Mouse (Mus musculus) myocyte (in vitro differentiated cells): ENCODE data around the gene Il17rc. TPM values are rescaled to one million over a fixed set of nuclear protein-coding genes. Genes with fewer than 3 reads are reported as not detected.

Experiments used
- H3K27me3 ChIP-seq: one replicate; pipeline ENCODE4 v1.6.1; 2011; ENCODE audit not compliant: control insufficient read depth, insufficient read depth, insufficient read length
- H3K36me3 ChIP-seq: one replicate; pipeline ENCODE4 v1.6.1; 2011; ENCODE audit not compliant: control insufficient read depth, insufficient read depth
- H3K4me2 ChIP-seq: one replicate; pipeline ENCODE4 v1.6.1; 2011; ENCODE audit warnings: low read depth, control low read depth
- H3K4me3 ChIP-seq: one replicate; pipeline ENCODE4 v1.5.1; 2011; ENCODE audit warnings: mild to moderate bottlenecking, control low read depth, moderate library complexity
- H3K79me2 ChIP-seq: one replicate; pipeline ENCODE4 v1.6.1; 2011; ENCODE audit not compliant: control insufficient read depth, insufficient read depth
- H3ac ChIP-seq: one replicate; pipeline ENCODE4 v1.6.1; 2011; ENCODE audit not compliant: control insufficient read depth, insufficient read length
- CEBPB ChIP-seq: IDR thresholded peaks from 2 replicates; pipeline ENCODE4 v1.6.1; 2011; ENCODE audit warnings: mild to moderate bottlenecking, moderate library complexity; ENCODE audit not compliant: poor library complexity, insufficient read depth, severe bottlenecking
- E2F4 ChIP-seq: IDR thresholded peaks from one replicate; pipeline ENCODE4 v1.6.1; 2011; ENCODE audit warnings: mild to moderate bottlenecking, control low read depth, moderate library complexity; ENCODE audit not compliant: insufficient read depth
- MAX ChIP-seq: IDR thresholded peaks from one replicate; pipeline ENCODE4 v1.6.1; 2011; ENCODE audit warnings: low read depth, mild to moderate bottlenecking, control low read depth
- MYOD1 ChIP-seq, 3 experiments: IDR thresholded peaks; one replicate each; pipeline ENCODE4 v1.6.1; 2011; ENCODE audit warnings: control low read depth in 2 of 3, low read depth in 2 of 3, mild to moderate bottlenecking in 2 of 3, moderate library complexity in 1 of 3; ENCODE audit not compliant: insufficient read length in 2 of 3, control insufficient read depth in 1 of 3
- MYOG ChIP-seq, 3 experiments: IDR thresholded peaks; one replicate each; pipeline ENCODE4 v1.6.1; 2011; ENCODE audit warnings: control low read depth in 2 of 3, low read depth in 2 of 3, mild to moderate bottlenecking in 2 of 3; ENCODE audit not compliant: insufficient read length in 2 of 3, control insufficient read depth in 1 of 3, insufficient read depth in 1 of 3
- POLR2A ChIP-seq: IDR thresholded peaks from one replicate; pipeline ENCODE4 v1.6.1; 2011; ENCODE audit warnings: low read depth, mild to moderate bottlenecking, control low read depth, moderate library complexity; ENCODE audit not compliant: insufficient read length
- POLR2AphosphoS2 ChIP-seq: IDR thresholded peaks from one replicate; pipeline ENCODE4 v1.6.1; 2011; ENCODE audit warnings: low read depth, control low read depth; ENCODE audit not compliant: insufficient read length
- REST ChIP-seq: IDR thresholded peaks from one replicate; pipeline ENCODE4 v1.6.1; 2011; ENCODE audit warnings: mild to moderate bottlenecking, control low read depth, moderate library complexity; ENCODE audit not compliant: insufficient read depth, insufficient read length
- SRF ChIP-seq: IDR thresholded peaks from one replicate; pipeline ENCODE4 v1.6.1; 2011; ENCODE audit warnings: low read depth; ENCODE audit not compliant: control insufficient read depth, insufficient read length
- TCF12 ChIP-seq: IDR thresholded peaks from one replicate; pipeline ENCODE4 v1.6.1; 2011; ENCODE audit warnings: mild to moderate bottlenecking, control low read depth; ENCODE audit not compliant: poor library complexity, insufficient read depth, severe bottlenecking
- TCF3 ChIP-seq: IDR thresholded peaks from one replicate; pipeline ENCODE4 v1.6.1; 2011; ENCODE audit warnings: low read depth, control low read depth; ENCODE audit not compliant: insufficient read length
- USF1 ChIP-seq: IDR thresholded peaks from one replicate; pipeline ENCODE4 v1.6.1; 2011; ENCODE audit warnings: low read depth, mild to moderate bottlenecking, control low read depth, moderate library complexity
- polyA plus RNA-seq: library from polyadenylated mRNA; unstranded; fragments of >200 nt; fragmentation: generic; extraction: Trizol; gene quantifications from one replicate; pipeline ENCODE4 v1.2.1, GENCODE M21; 2012; ENCODE audit warnings: missing spikeins

Gene Il17rc
- polyA plus RNA-seq, 1 experiment, result 73.0 TPM

GRCm38 (mm10) chr6:113451839-113452238 lies 19.4 kb upstream of the Il17rc start:
- H3K4me2 ChIP-seq, result peak overlapping the region; percentile 30
- no peak overlapping the region for H3ac ChIP-seq
- TF ChIP-seq TCF12 (no peak), MYOD1 (IDR thresholded peaks at IDR 0.05; ENCODE audit: control insufficient read depth in 1 of 3, insufficient read length in 2 of 3, low read depth in 2 of 3) (no peak), E2F4 (no peak), TCF3 (no peak), MYOG (IDR thresholded peaks at IDR 0.05; ENCODE audit: control insufficient read depth in 1 of 3, insufficient read depth in 1 of 3, insufficient read length in 2 of 3, low read depth in 2 of 3) (no peak), MAX (no peak), SRF (no peak), REST (no peak), POLR2AphosphoS2 (no peak), POLR2A (no peak), USF1 (no peak), CEBPB (no peak)
- H3K27me3 ChIP-seq, result peaks cover under 1% of the 10 kb centered on the region
- H3K36me3 ChIP-seq, result peaks cover 12% of the 10 kb centered on the region
- no peak overlapping the region for H3K4me3 ChIP-seq
- no peaks in the 10 kb centered on the region for H3K79me2 ChIP-seq

- Histone ChIP-seq H3K4me3 (no peak overlapping the region), H3ac (no peak overlapping the region), H3K36me3 (no peaks in the 10 kb centered on the region), H3K79me2 (no peaks in the 10 kb centered on the region), H3K4me2 (no peak overlapping the region), H3K27me3 (peaks cover 29% of the 10 kb centered on the region)
- TF ChIP-seq E2F4 (no peak), POLR2A (no peak), MAX (no peak), MYOD1 (IDR thresholded peaks at IDR 0.05; ENCODE audit: control insufficient read depth in 1 of 3, insufficient read length in 2 of 3, low read depth in 2 of 3) (no peak), REST (no peak), TCF3 (no peak), MYOG (IDR thresholded peaks at IDR 0.05; ENCODE audit: control insufficient read depth in 1 of 3, insufficient read depth in 1 of 3, insufficient read length in 2 of 3, low read depth in 2 of 3) (no peak), SRF (no peak), POLR2AphosphoS2 (no peak), USF1 (no peak), CEBPB (no peak), TCF12 (no peak)
Observed at GRCm38 (mm10) chr6:113455007-113455406, 16.2 kb upstream of the Il17rc start.

- no peaks in the 10 kb centered on the region for H3K36me3 ChIP-seq
- H3K79me2 ChIP-seq, result no peaks in the 10 kb centered on the region
- H3K4me2 ChIP-seq, result no peak within 1 kb of the TSS
- H3K27me3 ChIP-seq, result peaks cover 51% of the 10 kb centered on the region
- no peak within 1 kb of the TSS for H3ac ChIP-seq
- no peak within 1 kb of the TSS for H3K4me3 ChIP-seq
- TF ChIP-seq REST (no peak), POLR2AphosphoS2 (no peak), MYOD1 (IDR thresholded peaks at IDR 0.05; ENCODE audit: control insufficient read depth in 1 of 3, insufficient read length in 2 of 3, low read depth in 2 of 3) (no peak)
Observed at GRCm38 (mm10) chr6:113457952-113458534, 13.2 kb upstream of the Il17rc start, which contains the start of gene Il17re. Gene Il17re, plus strand, starts transcription at chr6:113458484.

- Histone ChIP-seq H3ac (no peak overlapping the region), H3K4me2 (no peak overlapping the region), H3K4me3 (no peak overlapping the region), H3K36me3 (no peaks in the 10 kb centered on the region), H3K79me2 (no peaks in the 10 kb centered on the region), H3K27me3 (peaks cover 51% of the 10 kb centered on the region)
- TF ChIP-seq SRF (no peak), CEBPB (no peak), MYOD1 (IDR thresholded peaks at IDR 0.05; ENCODE audit: control insufficient read depth in 1 of 3, insufficient read length in 2 of 3, low read depth in 2 of 3) (no peak), MAX (no peak), TCF12 (no peak), MYOG (IDR thresholded peaks at IDR 0.05; ENCODE audit: control insufficient read depth in 1 of 3, insufficient read depth in 1 of 3, insufficient read length in 2 of 3, low read depth in 2 of 3) (no peak), POLR2AphosphoS2 (no peak), POLR2A (no peak), USF1 (no peak), REST (no peak), E2F4 (no peak), TCF3 (no peak)
Observed at GRCm38 (mm10) chr6:113458635-113459034, 12.6 kb upstream of the Il17rc start.

GRCm38 (mm10) chr6:113464040-113464439 lies 7.2 kb upstream of the Il17rc start:
- Histone ChIP-seq H3K27me3 (peaks cover 51% of the 10 kb centered on the region), H3K4me2 (no peak overlapping the region), H3ac (no peak overlapping the region), H3K79me2 (no peaks in the 10 kb centered on the region), H3K4me3 (no peak overlapping the region), H3K36me3 (no peaks in the 10 kb centered on the region)
- TF ChIP-seq E2F4, result no peak
- no peak for TF ChIP-seq REST
- TF ChIP-seq CEBPB, result no peak
- TF ChIP-seq TCF3, result no peak
- TF ChIP-seq TCF12, result no peak
- no peak for TF ChIP-seq MYOD1 (IDR thresholded peaks at IDR 0.05; ENCODE audit: control insufficient read depth in 1 of 3, insufficient read length in 2 of 3, low read depth in 2 of 3)
- no peak for TF ChIP-seq POLR2A
- no peak for TF ChIP-seq POLR2AphosphoS2
- no peak for TF ChIP-seq SRF
- TF ChIP-seq MYOG (IDR thresholded peaks at IDR 0.05; ENCODE audit: control insufficient read depth in 1 of 3, insufficient read depth in 1 of 3, insufficient read length in 2 of 3, low read depth in 2 of 3), result no peak
- no peak for TF ChIP-seq USF1
- TF ChIP-seq MAX, result no peak
